8 mouse cellular contexts compared by ENCODE assay signal in genomic region chr19:25635622-25636244, GRCm38 (mm10). TPM values are rescaled to one million over a fixed set of nuclear protein-coding genes. Genes with fewer than 3 reads are reported as not detected.
DNase-seq lines count a peak whose midpoint lies in the region; ATAC-seq lines count a peak whose summit lies in the region.

No protein-coding gene starts in this region.

- no peaks in the 10 kb centered on the region for H3K9me3 ChIP-seq in embryonic facial prominence, embryonic 12.5 days
- no peaks in the 10 kb centered on the region for H3K9me3 ChIP-seq in limb, embryonic 13.5 days
- H3K9me3 ChIP-seq in midbrain, embryonic 16.5 days (replicated peaks; ENCODE audit: control insufficient read depth, low read length, poor library complexity, severe bottlenecking): no peaks in the 10 kb centered on the region

- peak overlapping the region; percentile 40 for H3K9ac ChIP-seq in embryonic facial prominence, embryonic 12.5 days
- H3K9ac ChIP-seq in limb, embryonic 13.5 days: 0 out of 2 replicates have a peak overlapping the region, but pooled peaks have one; percentile 43
- H3K9ac ChIP-seq in midbrain, embryonic 16.5 days (ENCODE audit: low read depth, low read length): peak overlapping the region; percentile 48; the same call in 1 of the 2 replicates

- WGBS in embryonic facial prominence, embryonic 12.5 days: 13% methylated on average over 22 of the region's 22 CpGs
- WGBS in limb, embryonic 13.5 days: 15% methylated on average over 22 of the region's 22 CpGs
- WGBS in midbrain, embryonic 16.5 days: 13% methylated on average over 22 of the region's 22 CpGs

- peak overlapping the region; percentile 46 for H3K4me2 ChIP-seq in embryonic facial prominence, embryonic 12.5 days (replicated peaks)
- peak overlapping the region; percentile 59 for H3K4me2 ChIP-seq in limb, embryonic 13.5 days (replicated peaks)
- peak overlapping the region; percentile 63 for H3K4me2 ChIP-seq in midbrain, embryonic 16.5 days (ENCODE audit: low read length)

- peak; percentile 50 for DNase-seq in 416B (ENCODE audit: low read depth)
- peak; percentile 71 for DNase-seq in adrenal gland, postnatal 25 days
- peak; percentile 21 to 45 for DNase-seq in heart, adult 9 months (ENCODE audit: low spot score in 2 of 2)
- DNase-seq in kidney, adult 9 months: peak; percentile 79
- DNase-seq in testis, postnatal 10 days (ENCODE audit: low spot score): peak; percentile 83

- H3K4me1 ChIP-seq in embryonic facial prominence, embryonic 12.5 days: no peaks in the 10 kb centered on the region; the same call in 1 of the 2 replicates
- H3K4me1 ChIP-seq in limb, embryonic 13.5 days: no peaks in the 10 kb centered on the region
- peaks cover 2% of the 10 kb centered on the region; the same call in 1 of the 2 replicates for H3K4me1 ChIP-seq in midbrain, embryonic 16.5 days (ENCODE audit: control insufficient read depth, insufficient read depth, low read length)

- no peaks in the 10 kb centered on the region for H3K36me3 ChIP-seq in embryonic facial prominence, embryonic 12.5 days
- no peaks in the 10 kb centered on the region for H3K36me3 ChIP-seq in limb, embryonic 13.5 days
- no peaks in the 10 kb centered on the region for H3K36me3 ChIP-seq in midbrain, embryonic 16.5 days (ENCODE audit: control insufficient read depth, insufficient read depth, low read length)

- peak overlapping the region; percentile 32 for H3K4me3 ChIP-seq in embryonic facial prominence, embryonic 12.5 days
- H3K4me3 ChIP-seq in limb, embryonic 13.5 days: peak overlapping the region; percentile 38
- peak overlapping the region; percentile 36 for H3K4me3 ChIP-seq in midbrain, embryonic 16.5 days (ENCODE audit: low read depth, low read length)

- H3K27me3 ChIP-seq in embryonic facial prominence, embryonic 12.5 days: 0 out of 2 replicates have a peak, but pooled peaks cover 3% of the 10 kb centered on the region
- peaks cover 7% of the 10 kb centered on the region for H3K27me3 ChIP-seq in limb, embryonic 13.5 days
- no peaks in the 10 kb centered on the region; the same call in 1 of the 2 replicates for H3K27me3 ChIP-seq in midbrain, embryonic 16.5 days (ENCODE audit: control insufficient read depth, insufficient read depth, low read depth, low read length)

- H3K27ac ChIP-seq in embryonic facial prominence, embryonic 12.5 days: no peak overlapping the region
- no peak overlapping the region for H3K27ac ChIP-seq in limb, embryonic 13.5 days
- no peak overlapping the region for H3K27ac ChIP-seq in midbrain, embryonic 16.5 days (ENCODE audit: low read length)

- ATAC-seq in embryonic facial prominence, embryonic 12.5 days (ENCODE audit: insufficient number of reproducible peaks, insufficient read depth, low FRiP score, low TSS enrichment): peak; percentile 26; the same call in 1 of the 2 replicates
- peak; percentile 77 for ATAC-seq in limb, embryonic 13.5 days (ENCODE audit: low FRiP score, low read depth)
- peak; percentile 86 for ATAC-seq in midbrain, embryonic 16.5 days

RNA-seq across cellular contexts. Expression of gene Dmrt3, which starts 25.6 kb away (rescaled TPM):
- not detected in 2 replicates for total RNA-seq in adrenal gland, postnatal 25 days (2021)
- 3.3 and 5.1 TPM in 2 replicates for polyA plus RNA-seq in embryonic facial prominence, embryonic 12.5 days (2016; fragmentation: Nextera tagmentation; extraction: Ambion mirVana)
- 0.22 and 0.34 TPM in 2 replicates for polyA plus RNA-seq in limb, embryonic 13.5 days (2015; fragmentation: Nextera tagmentation; extraction: Ambion mirVana)
- not detected in 2 replicates for polyA plus RNA-seq in midbrain, embryonic 16.5 days (2015; fragmentation: Nextera tagmentation; extraction: Ambion mirVana)

RNA-seq across cellular contexts. Expression of gene Dmrt2, which starts 36.5 kb away (rescaled TPM):
- 4.2 and 6.1 TPM in 2 replicates for total RNA-seq in adrenal gland, postnatal 25 days (2021)
- polyA plus RNA-seq in embryonic facial prominence, embryonic 12.5 days (2016; fragmentation: Nextera tagmentation; extraction: Ambion mirVana): 9.4 and 14.2 TPM in 2 replicates
- 21.9 and 22.6 TPM in 2 replicates for polyA plus RNA-seq in limb, embryonic 13.5 days (2015; fragmentation: Nextera tagmentation; extraction: Ambion mirVana)
- 0.23 TPM in 1 of 2 replicates, not detected in the other for polyA plus RNA-seq in midbrain, embryonic 16.5 days (2015; fragmentation: Nextera tagmentation; extraction: Ambion mirVana)

Comparison
In these comparisons a context has a peak if more than half of its experiments do, and no peak if none do; other contexts are left out.
1. DNase-seq: peak in every context shown above with its lines; median percentile 83 in testis, postnatal 10 days; 79 in kidney, adult 9 months; 71 in adrenal gland, postnatal 25 days; 50 in 416B; 33 in heart, adult 9 months.
2. ATAC-seq: peak in every context shown above with its lines; median percentile 86 in midbrain, embryonic 16.5 days; 77 in limb, embryonic 13.5 days; 26 in embryonic facial prominence, embryonic 12.5 days.